Mouse (Mus musculus) megakaryocyte progenitor cell, adult 5-6 weeks (primary cell): ENCODE measurements around the gene Pabpc1l. TPM values are rescaled to one million over a fixed set of nuclear protein-coding genes. Genes with fewer than 3 reads are reported as not detected.

Source experiments
- ATAC-seq: replicated peaks from 2 replicates; pipeline ENCODE4 v1.8.0; 2016; ENCODE audit warnings: mild to moderate bottlenecking, moderate TSS enrichment, inconsistent platforms; ENCODE audit not compliant: poor library complexity
- total RNA-seq, 2 experiments: library from RNA; stranded (forward) in 1 of 2; stranded (reverse) in 1 of 2; fragments of 157-497, 149-512 nt in 1 of 2; fragments of 200-1000 nt in 1 of 2; gene quantifications; 2 replicates each; pipeline versions ENCODE4 v1.2.3 to v1.2.4; 2015 to 2017

The Pabpc1l gene
- total RNA-seq (2015): 1.0 and 2.2 TPM in 2 replicates
- 0.61 and 0.83 TPM in 2 replicates for total RNA-seq (2017)

DNA sequence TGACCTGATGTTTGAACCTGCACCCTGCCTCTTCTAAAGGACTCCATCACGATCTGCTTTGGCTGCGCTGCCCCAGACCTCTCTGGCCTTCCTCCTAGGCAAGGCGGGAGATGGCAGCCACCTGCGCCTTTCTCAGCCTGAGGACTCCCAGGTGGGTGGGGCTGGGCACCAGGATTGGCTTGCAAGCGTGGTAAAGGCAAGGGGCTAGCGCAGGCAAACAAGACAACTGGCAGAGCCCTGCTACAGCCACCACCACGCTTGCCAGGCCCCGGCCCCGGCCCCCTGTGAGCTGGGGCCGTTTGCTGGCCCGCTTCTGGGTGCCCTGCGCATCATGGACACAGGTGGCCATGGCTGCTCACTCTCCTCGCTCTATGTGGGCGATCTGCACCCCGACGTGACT, at the start of gene Pabpc1l:
Gene Pabpc1l (plus strand): TSS at position 301 of the 400 bp plus-strand sequence.
- ATAC-seq: no peak

DNA sequence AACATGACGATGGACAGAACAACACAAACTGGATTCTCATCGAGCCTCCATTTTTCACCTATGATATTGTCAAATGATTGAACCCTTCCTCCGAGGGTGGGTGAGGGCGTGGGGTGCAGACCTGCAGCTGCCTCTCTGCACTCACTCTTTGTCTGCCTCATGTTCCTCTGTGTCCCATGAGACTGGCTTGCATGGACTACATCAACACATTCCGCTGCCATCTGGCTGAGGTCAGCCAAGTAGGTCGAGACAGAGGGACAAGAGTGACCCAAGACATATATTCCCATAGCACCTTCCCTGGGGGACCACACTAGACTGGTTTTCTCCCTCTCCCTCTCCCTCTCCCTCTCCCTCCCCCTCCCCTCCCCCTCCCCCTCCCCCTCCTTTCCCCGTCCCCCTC, 48.8 kb upstream of the Pabpc1l start:
- ATAC-seq: no peak

DNA sequence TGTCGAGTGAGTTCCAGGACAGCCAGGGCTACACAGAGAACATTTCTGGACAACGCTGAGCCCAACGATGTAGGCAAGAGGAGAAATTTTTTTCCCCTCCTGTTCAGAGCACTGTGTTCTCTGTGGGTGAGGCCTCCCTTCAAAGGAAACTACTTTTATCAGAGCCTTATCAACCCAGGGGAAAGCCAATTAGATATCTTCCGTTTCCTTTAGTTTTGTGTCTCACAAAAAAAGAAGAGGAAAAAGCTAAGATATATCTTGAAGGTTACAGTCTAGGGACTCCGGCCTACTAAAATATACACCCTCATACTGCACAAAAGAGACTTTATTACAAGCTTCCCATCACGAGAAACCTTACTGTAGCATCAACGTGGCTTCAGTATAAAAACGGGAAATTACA, 38.0 kb upstream of the Pabpc1l start:
- no peak for ATAC-seq

DNA sequence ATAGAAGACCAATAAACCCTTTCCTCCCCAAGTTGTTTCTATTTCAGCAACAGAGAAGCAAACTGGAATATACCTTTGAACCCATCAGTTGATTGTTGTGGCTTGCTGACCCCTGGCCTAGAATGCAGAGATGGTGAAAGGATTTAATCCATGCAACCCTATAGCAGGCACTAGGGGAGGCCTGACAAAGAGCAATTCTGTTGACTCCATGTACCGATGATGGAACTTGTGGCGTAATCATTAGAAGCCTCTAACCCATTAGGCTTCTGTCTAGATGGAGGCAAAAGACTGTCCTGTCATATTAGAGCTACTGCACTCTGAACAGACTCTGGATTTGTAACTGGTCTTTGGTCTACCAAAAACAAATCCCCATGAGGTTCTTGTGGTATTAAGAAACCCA, 32.4 kb upstream of the Pabpc1l start:
- no peak for ATAC-seq

DNA sequence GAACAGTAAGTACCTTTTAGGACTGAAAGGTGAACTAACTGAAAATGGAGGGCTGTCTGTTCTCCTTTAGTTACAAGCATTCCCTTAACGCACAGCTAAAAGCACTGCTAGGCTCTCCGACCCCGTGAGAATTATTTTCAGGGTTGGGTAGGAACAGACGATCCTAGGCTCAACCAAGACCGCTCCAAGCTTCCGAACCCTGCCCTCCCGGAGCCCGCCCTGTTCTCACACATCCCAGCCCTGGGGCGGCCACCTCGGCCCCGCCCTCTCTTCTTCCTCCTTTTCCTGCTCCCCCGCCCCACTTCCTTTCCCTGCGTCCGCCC, 30.6 kb upstream of the Pabpc1l start, which contains the start of gene Ywhab:
Gene Ywhab (plus strand): TSS at position 307 of the 323 bp plus-strand sequence.
- no peak for ATAC-seq

DNA sequence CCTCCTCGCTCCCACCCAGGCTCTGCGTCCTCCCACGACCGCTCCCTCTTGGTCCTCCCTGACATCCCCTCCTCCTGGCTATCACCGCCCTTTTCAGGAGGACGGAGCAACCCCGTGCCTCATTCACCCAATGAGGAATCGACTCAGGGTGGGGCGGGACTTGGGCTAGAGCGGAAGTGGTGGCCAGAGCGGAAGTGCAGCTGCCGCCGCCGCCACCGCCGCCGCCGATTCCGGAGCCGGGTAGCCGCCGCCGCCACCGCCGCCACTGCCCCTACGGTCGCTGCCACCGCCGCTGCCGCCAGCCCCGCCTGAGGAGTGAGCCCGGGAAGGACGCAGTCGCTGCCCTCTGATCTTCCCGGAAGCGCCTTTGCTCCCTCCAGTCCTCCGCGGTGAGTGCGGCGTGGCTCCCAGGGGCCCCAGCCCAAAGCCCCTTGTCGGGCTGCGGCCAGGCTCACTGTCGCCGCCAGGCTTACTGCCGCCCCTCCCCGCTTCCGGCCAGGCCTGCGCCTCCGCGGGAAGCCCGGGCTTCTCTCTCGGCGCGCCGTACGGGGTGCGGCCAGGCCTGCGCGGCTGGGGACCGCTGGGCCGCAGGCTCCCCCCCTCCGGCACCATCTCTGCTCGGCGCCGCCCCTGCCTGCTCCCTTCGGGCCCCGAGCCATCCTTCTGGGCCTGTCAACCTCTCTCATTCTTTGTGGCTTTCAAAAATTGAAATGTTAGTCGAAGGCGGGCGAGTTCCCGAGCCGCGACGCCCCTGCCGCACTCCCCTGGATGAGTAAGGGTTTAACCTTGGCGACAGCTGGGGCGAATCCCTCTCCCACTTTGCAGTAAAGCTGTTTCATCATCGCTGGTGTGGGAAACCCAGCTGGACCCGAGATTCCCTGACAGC, 30.0 kb upstream of the Pabpc1l start:
- peak; percentile 98 for ATAC-seq

DNA sequence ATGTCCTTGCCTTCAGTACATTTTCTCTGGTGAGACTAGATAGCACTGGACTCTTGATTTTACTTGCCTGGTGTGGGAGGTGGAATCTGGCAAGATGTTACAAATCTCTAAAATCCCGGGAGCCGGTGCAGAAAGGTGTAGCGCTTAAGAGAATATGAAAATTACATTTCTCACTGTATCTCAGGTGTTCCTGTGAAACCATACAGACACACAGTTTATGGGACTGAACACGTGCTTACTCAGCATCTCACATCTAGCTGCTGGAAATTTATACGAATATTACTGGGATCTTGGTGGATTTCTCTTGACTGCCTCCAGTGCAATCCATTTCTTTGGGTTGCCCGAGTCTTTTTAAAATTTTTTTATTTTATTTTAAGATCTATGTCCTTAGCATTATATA, 29.0 kb upstream of the Pabpc1l start:
- no peak for ATAC-seq

DNA sequence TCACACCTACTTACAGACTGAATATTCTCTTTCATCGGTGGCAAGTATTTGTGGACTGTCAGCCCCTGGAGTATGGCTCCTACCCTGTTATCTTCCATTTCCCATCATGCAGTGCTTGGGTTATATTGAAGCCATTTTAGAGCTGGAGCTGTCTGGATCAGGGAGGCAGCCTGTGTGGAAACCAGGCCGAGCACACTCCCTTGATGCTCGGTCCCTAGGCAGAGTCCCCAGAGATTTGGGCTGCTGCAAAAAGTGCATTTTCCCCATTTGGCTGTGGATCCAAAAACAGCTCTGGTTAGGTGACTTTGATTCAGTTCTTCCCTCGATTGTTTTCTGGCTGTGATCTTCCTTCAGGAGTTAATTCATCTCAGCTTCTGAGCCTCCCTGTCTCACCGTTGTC, 28.4 kb upstream of the Pabpc1l start:
- no peak for ATAC-seq

DNA sequence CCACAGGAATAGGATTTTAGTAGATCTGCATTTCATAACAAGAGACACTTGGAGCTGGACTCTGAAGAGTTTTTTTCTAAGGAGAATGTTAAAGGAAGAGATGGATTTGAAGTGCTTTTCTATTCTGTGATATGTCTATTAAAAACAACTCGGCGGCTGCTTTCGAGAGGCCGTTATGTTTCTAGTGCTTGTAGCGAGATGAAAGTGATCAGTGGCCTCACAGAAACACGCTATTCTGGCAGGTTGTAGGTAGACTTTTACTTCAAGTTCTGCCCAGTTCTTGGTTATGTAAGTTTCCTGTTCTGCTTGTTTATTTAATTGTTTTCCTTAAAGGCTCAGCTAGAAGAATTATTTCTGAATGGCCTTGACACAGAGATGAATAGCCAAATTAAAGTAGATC, 26.3 kb upstream of the Pabpc1l start:
- ATAC-seq: no peak

DNA sequence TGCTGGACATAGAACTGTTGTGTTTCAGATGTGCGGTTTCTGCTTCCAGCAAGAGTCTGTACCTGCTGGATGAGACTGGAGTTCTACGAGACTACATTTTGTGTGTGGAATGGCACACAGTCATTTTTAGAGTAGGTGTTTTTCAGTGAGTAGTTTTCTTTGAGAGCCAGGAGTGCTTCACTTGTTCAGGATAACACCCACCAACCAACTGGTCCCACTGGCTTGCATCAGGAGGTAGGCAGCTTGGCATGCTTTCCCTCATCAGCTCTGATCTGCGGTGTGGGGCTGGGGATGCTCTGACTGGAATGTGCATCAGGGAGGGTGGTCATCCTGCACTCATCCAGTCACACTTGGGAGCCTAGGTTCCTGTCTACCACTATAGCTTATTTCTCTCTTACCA, 22.6 kb upstream of the Pabpc1l start:
- no peak for ATAC-seq

DNA sequence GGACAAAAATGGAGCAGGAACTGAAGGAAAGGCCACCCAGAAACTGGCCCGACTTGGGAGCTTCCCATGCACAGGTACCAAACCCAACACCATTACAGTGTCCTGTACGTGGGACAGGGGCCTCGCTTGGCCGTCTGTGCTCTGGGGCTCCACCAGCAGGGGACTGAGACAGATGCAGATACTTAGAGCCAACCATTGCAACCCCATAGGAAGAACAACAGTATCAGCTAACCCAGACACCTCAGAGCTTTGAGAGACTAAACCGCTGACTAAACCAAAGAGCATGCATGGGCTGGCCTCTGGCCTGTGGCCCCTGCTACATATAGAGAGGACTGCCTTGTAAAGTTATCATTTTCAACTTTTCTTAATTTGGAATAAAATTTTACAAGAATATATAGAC, 20.7 kb upstream of the Pabpc1l start:
- no peak for ATAC-seq

DNA sequence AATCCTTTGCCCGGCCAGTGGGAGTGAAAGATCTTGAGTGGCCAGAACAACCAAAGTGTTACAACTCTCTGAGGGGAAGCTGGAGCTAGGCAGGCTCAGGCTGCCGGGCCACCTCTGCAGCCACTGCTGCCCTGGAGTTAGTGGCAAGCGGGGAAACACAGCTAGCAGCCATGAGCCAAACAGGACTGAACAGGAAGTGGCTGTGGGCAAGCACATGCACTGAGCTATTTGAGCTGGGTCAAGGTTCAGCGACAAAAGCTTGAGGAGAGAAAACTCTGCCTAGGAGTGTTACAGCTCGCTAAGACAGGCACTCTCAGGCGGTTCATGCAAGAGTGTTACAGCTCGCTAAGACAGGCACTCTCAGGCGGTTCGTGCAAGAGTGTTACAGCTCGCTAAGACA, 18.3 kb upstream of the Pabpc1l start:
- peak; percentile 53 for ATAC-seq

DNA sequence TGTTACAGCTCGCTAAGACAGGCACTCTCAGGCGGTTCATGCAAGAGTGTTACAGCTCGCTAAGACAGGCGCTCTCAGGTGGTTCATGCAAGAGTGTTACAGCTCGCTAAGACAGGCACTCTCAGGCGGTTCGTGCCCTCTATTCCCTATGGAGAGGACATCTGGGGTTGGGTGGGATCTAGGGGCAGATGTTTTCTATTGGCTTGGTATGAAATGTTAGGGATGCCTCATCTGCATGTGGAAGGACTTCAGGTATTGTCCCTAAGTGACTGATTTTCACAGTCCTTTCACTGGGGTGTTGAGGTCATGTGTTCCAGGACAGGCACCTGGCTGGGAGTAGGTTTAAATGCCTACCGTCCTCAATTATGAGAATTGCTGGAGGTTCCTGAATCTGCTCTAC, 17.7 kb upstream of the Pabpc1l start:
- no peak for ATAC-seq

DNA sequence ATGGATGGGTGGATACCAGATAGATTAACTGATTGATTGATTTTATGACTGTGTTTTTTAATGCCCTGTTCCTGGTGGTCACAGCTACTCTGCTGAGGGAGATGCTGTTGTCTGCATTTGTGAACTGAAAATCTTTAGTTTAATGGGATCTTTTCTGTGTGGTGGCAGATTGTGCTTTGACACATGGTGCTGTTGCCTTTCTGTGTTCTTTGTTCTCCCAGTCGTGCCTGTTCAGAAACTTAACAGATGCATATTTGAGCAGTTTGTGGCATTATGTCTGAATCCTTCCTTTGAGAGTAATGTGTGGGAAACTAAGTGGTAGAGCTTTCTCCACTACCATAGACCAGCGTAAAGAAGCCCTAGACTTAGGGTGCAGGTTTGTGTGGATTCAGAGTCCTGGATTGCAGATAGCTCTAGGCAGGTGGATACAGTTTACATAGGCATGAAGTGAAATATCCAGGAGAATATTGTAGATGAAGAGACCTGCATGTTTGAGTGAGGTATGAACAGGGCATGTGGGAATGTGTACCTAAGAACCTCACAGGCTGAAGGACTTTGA, 17.2 kb upstream of the Pabpc1l start:
- ATAC-seq: no peak

DNA sequence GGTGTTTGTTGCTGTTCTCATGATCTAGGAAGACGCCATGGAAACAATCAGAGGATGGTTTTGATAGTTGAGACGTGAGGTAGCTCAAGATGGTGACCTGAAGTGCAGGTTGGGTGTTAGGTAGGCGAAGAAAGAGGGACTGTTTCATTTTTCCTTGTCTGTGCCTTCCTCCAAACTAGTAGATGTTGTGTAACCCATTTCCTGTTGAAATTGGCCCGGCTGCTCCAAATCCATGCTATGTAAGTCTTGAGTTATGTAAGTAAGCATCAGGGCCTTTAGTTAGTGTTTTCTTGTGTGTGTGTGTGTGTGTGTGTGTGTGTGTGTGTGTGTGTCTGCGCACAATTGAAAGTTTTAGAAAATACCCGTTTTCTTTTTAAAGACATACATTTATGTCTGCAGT, 16.0 kb upstream of the Pabpc1l start:
- ATAC-seq: peak; percentile 26

DNA sequence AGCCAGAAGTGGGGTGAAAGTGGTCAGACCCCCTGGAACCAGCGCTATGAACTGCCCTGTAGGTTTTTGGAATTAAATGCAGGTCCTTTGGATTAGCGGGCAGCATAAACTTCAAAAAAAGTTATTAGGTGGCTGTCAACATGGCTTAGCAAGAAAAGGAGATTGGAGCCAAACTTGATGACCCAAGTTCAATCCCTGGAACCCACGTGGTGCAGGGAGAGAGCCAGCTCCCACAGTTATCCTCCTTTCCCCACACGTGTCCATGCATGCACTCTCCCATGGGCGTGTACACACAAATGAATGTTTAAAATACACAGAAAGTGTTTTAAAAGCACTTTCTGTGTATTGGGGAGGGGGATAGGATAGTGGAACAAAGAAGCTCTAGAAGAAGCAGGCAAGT, 14.8 kb upstream of the Pabpc1l start:
- no peak for ATAC-seq

DNA sequence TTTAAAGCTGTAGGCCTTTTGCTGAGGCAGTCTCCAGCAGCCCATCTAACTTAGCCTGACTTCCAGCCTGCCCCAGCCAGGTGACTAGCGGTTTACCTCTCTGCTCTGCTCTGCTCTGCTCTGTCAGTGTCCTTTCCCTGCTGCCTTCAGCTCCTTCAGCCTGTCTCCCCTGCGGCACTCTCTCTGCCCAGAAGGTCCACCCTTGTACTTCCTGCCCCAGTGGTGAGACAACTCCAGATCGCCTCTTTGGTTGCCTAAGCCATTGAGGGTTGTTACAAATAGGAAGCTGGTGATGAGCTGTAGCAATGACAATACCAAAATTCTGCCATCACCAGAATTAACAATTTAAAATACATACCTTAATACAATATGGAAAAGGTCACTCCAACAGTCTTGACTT, 14.3 kb upstream of the Pabpc1l start:
- ATAC-seq: peak; percentile 75

DNA sequence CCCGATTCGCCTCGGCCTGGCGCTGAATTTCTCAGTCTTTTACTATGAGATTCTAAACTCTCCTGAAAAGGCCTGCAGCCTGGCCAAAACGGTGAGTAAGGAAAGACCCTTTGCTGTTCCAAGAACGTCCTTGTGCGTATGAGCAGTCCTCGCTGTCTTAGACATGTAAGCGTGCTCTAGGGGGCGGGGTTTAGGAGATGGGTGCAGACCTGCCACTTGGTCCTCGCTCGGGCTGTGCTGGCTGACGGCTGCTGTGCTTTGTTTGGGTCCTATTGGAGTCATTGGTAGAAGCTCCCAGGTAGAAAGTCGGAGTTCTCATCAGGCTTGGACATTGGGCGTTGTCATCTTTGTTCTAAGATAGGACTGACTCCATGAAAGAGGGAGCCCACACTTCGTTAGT, 9.9 kb upstream of the Pabpc1l start:
- ATAC-seq: no peak

DNA sequence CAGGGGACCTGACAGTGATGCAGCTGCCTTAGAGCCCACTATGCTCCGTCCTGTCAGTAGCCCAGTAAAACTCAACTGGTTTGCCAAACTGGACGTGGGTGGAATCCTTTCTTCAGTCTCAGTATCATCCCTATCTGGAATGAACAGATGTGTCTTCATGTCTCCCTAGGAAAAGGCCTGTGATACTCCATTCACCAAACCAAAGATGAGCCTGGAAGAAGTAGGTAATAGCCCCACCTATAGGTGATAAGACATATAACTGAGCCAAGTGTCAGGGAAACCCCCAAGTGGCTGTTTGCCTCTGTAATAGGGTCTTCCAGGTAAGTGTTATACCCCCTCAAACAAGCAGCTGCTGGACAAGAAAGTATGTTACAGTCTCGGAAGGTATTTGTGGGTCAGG, 6.3 kb upstream of the Pabpc1l start:
- peak; percentile 45 for ATAC-seq

DNA sequence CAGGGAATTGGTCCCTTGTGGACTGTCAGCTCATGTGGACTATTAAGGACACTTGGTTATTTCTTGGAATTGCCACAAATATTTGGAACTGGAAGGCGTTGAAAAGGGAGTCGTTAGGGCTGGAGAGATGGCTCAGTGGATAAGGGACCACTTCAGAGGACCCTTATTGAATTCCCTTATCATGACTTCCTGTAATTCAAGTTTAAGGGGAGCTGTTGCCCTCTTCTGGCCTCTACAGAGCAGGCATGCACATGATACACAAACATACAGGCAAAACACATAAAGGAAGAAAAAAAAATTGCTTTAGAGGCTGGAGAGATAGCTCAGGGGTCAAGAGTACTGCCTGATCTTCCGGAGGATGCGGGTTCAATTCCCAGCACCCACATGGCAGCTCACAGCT, 5.3 kb upstream of the Pabpc1l start:
- no peak for ATAC-seq

DNA sequence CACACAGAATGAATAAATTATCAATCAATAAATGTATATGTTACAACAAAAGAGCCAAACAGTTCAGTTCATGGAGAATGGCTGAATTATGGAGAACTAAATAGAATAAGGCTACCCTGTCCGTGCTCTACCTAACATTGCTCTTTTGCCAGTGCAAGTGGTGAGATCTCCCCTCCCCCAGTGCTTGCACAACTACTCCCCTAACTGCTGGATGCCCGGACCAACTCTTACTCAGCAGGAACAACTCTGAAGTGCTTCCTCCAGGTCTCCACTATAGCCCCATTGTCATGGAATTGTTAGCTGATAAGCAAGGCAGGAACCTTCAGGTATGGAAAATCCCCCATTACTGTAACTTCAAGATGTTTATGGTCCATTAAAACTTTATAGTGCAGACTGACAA, 3.1 kb upstream of the Pabpc1l start:
- ATAC-seq: peak; percentile 67

DNA sequence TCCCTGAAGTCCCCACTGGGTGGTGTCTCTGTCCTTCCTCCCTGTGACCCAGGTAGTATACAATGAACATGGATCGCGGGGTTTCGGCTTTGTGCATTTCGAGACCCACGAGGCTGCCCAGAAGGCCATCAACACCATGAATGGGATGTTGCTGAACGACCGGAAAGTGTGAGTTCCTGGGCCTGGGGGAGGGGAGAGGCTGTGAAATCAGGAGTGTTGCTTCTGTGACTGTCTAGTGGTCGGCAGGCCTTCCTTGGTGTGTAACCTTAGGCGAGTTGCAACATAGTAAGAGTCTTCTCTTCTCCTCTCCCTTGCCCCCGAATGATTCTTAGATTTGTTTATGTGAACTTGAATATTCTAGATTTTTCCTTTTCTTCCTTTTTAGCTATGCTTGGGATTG, 5.9 kb downstream of the Pabpc1l start:
- ATAC-seq: peak; percentile 77

DNA sequence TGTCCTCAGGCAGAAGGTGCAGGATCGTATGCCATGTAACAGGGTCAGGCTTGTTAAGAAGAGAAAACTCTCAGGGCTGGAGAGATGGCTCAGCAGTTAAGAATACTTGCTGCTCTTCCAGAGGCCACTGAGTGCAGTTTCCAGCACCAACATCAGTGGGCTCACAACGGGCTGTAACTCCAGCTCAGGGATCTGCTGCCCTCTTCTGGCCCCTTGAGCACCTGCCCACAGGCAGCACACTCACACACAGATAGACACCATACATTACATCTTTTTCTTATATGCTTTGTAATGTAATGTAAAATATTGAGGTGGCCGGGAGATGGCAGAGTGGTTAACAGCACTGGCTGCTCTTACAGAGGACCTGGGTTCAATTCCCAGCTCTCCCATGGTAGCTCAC, 7.7 kb downstream of the Pabpc1l start:
- ATAC-seq: no peak
